Mouse (Mus musculus) embryonic facial prominence, embryonic 10.5 days (tissue): ENCODE data around the gene Snx22. TPM values are rescaled to one million over a fixed set of nuclear protein-coding genes. Genes with fewer than 3 reads are reported as not detected.

Experiments used
- DNase-seq: peaks from one replicate; pipeline ENCODE4 v3.0.0-alpha.2; 2017; ENCODE audit warnings: low spot score
- H3K27ac ChIP-seq: fragments of 300-500 bp; sonication (generic); replicated peaks from 2 replicates; pipeline ENCODE4 v1.5.1; 2016; ENCODE audit warnings: mild to moderate bottlenecking
- H3K27me3 ChIP-seq: fragments of 300-500 bp; sonication (generic); replicated peaks from 2 replicates; pipeline ENCODE4 v1.6.1; 2016; ENCODE audit warnings: low read depth, mild to moderate bottlenecking; ENCODE audit not compliant: poor library complexity, severe bottlenecking
- H3K36me3 ChIP-seq: fragments of 300-500 bp; sonication (generic); replicated peaks from 2 replicates; pipeline ENCODE4 v1.6.1; 2016; ENCODE audit warnings: mild to moderate bottlenecking, moderate library complexity
- H3K4me1 ChIP-seq: fragments of 300-500 bp; sonication (generic); 2 replicates; pipeline ENCODE4 v1.6.1; 2016
- H3K4me3 ChIP-seq: fragments of 300-500 bp; sonication (generic); 2 replicates; pipeline ENCODE4 v1.5.1; 2016; ENCODE audit warnings: mild to moderate bottlenecking, moderate library complexity
- H3K9me3 ChIP-seq: fragments of 300-500 bp; sonication (generic); 2 replicates; pipeline ENCODE4 v1.6.1; 2016; ENCODE audit warnings: mild to moderate bottlenecking
- WGBS: fragments of 180-500 bp; shearing (Covaris S2); methylation state at CpG from one replicate; pipeline ENCODE4 v1.1.7; 2016; 5-methylcytosine and 5-hydroxymethylcytosine counted together
- polyA plus RNA-seq: library from polyadenylated mRNA; unstranded; fragments of >200 nt; fragmentation: Nextera tagmentation; extraction: Ambion mirVana; gene quantifications from 2 replicates; pipeline ENCODE4 v1.2.1, GENCODE M21; 2016

Snx22 gene
- polyA plus RNA-seq, result 3.6 and 3.7 TPM in 2 replicates

DNA sequence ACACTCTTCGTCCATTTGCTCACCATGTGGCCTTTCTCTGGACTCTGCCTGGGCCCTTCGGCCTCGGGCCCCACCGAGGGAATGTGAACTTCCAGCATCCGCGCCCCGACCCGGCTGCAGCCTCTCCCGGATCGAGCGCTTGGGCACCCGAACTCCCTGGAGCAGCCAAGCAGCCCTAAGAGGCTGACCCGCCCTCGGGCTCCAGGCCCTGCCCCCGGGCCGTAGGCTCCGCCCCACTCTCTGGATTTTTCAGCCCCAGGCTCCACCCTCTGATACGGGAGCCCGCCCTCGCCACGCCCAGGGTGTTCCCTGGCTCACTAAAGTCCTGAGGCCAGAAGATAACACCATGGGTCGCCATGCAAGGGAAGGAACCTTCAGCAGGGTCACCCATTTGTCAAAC, at the start of gene Snx22:
Gene Snx22 (minus strand): TSS at position 137 of the 400 bp plus-strand sequence.
- WGBS, result 2% methylated on average over 22 of the region's 22 CpGs
- H3K36me3 ChIP-seq, result peaks cover 31% of the 10 kb centered on the region
- H3K9me3 ChIP-seq, result 0 out of 2 replicates have a peak, but pooled peaks cover 5% of the 10 kb centered on the region
- peak; percentile 87 for DNase-seq
- H3K27me3 ChIP-seq, result peaks cover 49% of the 10 kb centered on the region
- peak within 1 kb of the TSS; percentile 65 for H3K4me3 ChIP-seq
- peaks cover 23% of the 10 kb centered on the region for H3K4me1 ChIP-seq
- peak within 1 kb of the TSS; percentile 63 for H3K27ac ChIP-seq

DNA sequence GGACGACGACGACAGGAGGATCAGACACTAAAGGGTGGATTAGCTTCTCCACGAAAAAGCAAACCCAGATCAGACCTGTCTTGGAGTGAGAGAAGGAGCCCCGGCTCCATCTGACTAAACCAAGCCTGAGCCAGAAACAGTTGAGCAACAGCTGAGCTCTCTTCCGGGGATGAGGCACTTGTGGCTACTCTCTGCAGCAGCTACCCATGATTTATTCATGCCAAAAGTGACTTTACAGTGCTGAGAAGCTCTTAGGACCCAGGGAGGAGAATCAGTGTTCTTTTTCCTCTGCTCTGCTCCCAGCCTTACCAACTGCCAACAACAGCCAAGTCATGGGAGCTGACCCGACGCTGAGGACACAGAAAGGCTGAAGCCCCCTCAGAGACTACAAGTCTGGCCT, 47.4 kb upstream of the Snx22 start:
- Histone ChIP-seq H3K27me3 (no peaks in the 10 kb centered on the region), H3K9me3 (no peaks in the 10 kb centered on the region), H3K4me3 (no peak overlapping the region), H3K27ac (no peak overlapping the region), H3K4me1 (no peaks in the 10 kb centered on the region), H3K36me3 (peaks cover 53% of the 10 kb centered on the region)
- 70% methylated on average over 8 of the region's 8 CpGs for WGBS
- DNase-seq, result no peak

DNA sequence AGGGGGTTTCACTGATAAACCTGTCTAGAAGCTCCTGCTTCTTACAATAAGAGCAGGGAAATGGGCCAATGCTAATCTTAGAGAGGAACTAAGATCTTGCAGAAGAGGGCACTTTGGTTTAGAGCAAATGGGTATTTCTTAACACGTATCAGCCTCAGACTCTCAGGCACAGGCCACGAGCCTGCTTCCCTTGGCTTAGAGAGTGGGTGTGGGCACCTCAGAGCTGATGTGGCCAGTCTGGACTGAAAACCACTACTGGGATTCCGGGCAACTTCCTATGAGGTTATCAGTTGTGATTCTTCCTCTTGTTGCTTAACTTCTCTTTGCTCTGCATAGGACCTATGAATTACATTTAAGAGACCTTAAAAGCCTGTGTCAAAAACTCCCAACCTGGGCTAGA, 44.8 kb upstream of the Snx22 start:
- Histone ChIP-seq H3K9me3 (no peaks in the 10 kb centered on the region), H3K4me1 (peaks cover 12% of the 10 kb centered on the region), H3K4me3 (no peak overlapping the region), H3K27me3 (no peaks in the 10 kb centered on the region), H3K27ac (no peak overlapping the region), H3K36me3 (peaks cover 60% of the 10 kb centered on the region)
- 87% methylated on average over 3 of the region's 3 CpGs for WGBS
- DNase-seq, result no peak

DNA sequence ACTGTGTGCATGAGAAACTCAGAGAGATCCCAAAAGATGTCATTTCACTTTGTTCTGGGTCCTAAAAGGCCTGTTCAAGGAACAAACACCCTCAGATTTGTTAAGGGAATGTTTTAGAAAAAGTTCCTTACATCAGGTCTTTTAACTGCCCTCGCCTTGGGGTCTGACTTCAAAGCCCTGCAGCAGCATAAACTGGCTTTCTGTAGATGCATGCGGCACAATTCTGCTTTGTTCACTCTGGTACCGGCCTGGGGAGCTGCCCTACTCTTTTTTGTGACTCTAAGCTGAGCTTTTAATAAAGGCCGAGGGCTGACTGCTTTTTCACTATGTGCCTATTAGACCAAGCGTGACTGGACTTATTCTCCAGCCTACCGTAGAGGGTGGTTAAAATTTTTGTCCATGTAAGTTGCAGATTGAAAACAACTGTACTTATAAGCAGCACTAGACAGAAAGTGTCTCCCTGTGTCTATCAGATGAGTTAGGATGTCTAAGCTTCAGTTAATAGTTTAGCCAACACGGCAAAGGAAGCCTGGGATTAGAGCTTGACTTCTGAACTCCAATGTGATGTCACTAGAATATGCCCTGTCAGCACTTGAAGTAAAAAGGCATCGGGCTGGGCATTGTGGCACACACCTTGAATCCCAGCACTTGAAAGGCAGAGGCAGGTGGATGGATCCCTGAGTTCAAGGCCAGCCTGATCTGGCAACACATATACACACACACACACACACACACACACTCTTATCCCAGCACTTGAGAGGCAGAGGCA, 41.3 kb upstream of the Snx22 start:
- Histone ChIP-seq H3K27ac (peak overlapping the region; percentile 65; the same call in 1 of the 2 replicates), H3K36me3 (peaks cover 77% of the 10 kb centered on the region), H3K27me3 (no peaks in the 10 kb centered on the region), H3K9me3 (no peaks in the 10 kb centered on the region), H3K4me3 (no peak overlapping the region), H3K4me1 (peaks cover 12% of the 10 kb centered on the region)
- no peak for DNase-seq
- 44% methylated on average over 8 of the region's 8 CpGs for WGBS

DNA sequence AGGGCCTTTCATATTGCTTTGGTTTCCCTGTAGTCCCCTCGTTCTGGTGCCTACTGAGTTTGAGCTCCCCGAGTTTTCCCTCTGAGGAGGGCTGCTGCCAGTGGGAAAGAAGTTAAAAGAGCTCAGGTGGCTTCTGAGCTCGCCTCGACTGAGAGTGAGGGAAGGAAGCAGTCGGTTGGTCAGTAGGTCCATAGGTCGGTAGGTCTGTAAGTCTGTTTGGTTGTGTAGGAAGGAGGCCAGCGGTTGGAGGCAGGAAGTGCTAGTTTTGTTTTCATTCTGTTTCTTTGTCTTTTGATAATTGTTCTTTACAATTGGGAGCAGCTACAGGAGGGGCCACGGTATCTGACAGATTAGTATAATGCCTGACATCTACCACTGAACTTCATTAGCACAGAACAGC, 40.6 kb upstream of the Snx22 start:
- Histone ChIP-seq H3K9me3 (no peaks in the 10 kb centered on the region), H3K4me1 (peaks cover 12% of the 10 kb centered on the region), H3K4me3 (no peak overlapping the region), H3K27me3 (no peaks in the 10 kb centered on the region), H3K27ac (peak overlapping the region; percentile 65; the same call in 1 of the 2 replicates), H3K36me3 (peaks cover 77% of the 10 kb centered on the region)
- WGBS, result 53% methylated on average over 8 of the region's 8 CpGs
- no peak for DNase-seq

DNA sequence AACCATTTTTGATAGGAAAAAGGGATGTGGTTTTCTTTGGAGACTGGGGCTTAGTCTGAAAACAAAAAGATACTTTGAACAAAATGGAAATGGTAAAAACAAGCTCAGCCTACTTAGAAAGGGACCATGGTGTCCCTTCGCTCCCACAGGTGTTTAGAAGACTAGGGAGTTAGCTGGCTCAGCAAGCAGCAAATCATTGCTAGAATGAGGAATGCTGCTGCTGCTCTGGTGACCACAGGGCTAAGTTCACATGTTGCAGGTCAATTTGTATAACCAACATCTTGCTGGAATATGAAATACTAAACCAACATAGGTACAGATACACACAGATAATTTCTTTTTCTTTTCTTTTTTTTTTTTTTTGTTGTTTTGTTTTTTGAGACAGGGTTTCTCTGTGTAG, 40.1 kb upstream of the Snx22 start:
- 97% methylated on average over 1 of the region's 1 CpGs for WGBS
- Histone ChIP-seq H3K4me1 (peaks cover 12% of the 10 kb centered on the region), H3K27me3 (no peaks in the 10 kb centered on the region), H3K36me3 (peaks cover 77% of the 10 kb centered on the region), H3K27ac (no peak overlapping the region), H3K9me3 (no peaks in the 10 kb centered on the region), H3K4me3 (no peak overlapping the region)
- DNase-seq, result no peak

DNA sequence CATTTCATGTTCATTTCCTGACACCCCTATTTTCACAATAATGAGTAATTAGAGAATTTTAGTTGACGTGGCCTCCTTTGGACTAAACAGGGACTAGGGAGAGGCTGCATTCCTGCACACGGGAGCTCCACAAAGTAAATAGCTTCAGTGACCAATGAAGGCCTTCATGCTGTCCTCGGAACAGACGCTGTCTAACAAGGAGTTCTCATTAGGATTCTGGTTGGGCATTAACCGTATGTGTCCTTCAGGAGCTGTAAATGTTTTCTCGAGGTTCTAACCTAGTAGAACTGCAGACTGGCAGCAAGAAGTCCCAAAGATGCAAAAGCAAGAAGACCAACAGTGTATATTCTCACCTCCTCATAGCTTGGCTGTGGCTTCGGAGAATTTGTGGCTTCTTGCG, 35.6 kb upstream of the Snx22 start:
- Histone ChIP-seq H3K4me3 (no peak overlapping the region), H3K36me3 (peaks cover 97% of the 10 kb centered on the region), H3K9me3 (no peaks in the 10 kb centered on the region), H3K4me1 (peaks cover 10% of the 10 kb centered on the region), H3K27ac (no peak overlapping the region), H3K27me3 (no peaks in the 10 kb centered on the region)
- WGBS, result 89% methylated on average over 8 of the region's 8 CpGs
- no peak for DNase-seq

DNA sequence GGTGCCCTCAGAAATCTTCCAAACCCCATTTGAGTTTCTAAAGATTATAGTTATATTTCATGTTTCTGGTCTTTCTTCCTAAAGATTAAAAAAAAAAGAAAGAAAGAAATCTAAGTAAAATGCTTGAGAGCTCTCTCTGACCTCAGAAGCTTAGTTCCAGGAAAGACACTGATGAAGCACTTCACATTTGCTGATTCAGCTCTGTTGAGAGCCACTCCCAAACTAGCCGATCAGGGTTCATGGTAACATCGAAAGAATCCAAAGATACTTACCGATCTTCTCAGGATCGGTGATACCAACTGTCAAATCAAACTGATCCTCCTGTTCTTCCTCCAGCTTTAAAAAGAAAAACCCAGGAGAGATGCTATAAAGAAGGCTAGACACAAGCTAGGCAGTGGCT, 35.1 kb upstream of the Snx22 start:
- no peaks in the 10 kb centered on the region for H3K9me3 ChIP-seq
- WGBS, result 96% methylated on average over 4 of the region's 4 CpGs
- H3K4me3 ChIP-seq, result no peak overlapping the region
- H3K4me1 ChIP-seq, result peaks cover 8% of the 10 kb centered on the region
- peaks cover 99% of the 10 kb centered on the region for H3K36me3 ChIP-seq
- no peak overlapping the region for H3K27ac ChIP-seq
- no peaks in the 10 kb centered on the region for H3K27me3 ChIP-seq
- no peak for DNase-seq

DNA sequence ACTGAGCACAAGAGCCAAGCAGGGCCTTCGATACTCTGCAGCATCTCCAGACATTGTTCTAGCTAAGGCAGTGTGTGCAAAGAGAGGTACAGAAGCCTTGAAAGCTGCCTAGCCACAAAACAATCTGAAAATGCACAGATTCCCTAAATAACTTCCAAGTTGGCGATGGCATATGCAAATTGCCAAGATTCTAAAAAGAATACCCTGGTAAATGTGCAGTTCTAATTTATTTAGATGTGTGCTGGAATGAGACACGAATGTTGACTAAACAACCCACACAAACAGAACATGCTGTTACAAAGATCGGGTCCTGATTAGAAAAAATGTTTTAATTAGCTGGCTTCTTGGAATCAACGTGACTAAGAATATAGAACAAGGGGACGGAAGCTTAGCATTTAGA, 33.1 kb upstream of the Snx22 start:
- 79% methylated on average over 6 of the region's 6 CpGs for WGBS
- Histone ChIP-seq H3K36me3 (peaks cover 96% of the 10 kb centered on the region), H3K9me3 (no peaks in the 10 kb centered on the region), H3K27me3 (no peaks in the 10 kb centered on the region), H3K27ac (no peak overlapping the region), H3K4me1 (peaks cover 8% of the 10 kb centered on the region), H3K4me3 (no peak overlapping the region)
- DNase-seq, result no peak

DNA sequence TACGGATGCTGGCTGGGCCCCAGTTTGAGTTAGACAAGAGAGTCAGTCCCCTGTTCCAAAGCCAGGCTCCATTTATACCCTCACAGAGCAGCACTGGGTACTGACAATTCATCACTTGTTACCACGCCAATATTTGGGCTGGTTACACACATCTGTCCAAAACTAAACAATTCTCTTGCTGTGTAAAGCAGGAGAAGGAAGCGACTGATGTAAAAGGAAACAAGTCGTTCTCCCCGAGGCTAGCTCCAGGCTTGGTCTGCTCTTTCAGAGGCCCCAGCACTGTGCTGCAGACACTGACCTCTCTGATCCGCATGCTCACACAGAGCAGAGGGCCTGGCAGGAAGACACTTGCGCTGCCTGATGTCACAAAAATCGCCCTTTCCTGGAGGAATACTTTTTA, 32.1 kb upstream of the Snx22 start:
- H3K27ac ChIP-seq, result no peak overlapping the region
- H3K9me3 ChIP-seq, result no peaks in the 10 kb centered on the region
- H3K27me3 ChIP-seq, result no peaks in the 10 kb centered on the region
- no peak overlapping the region for H3K4me3 ChIP-seq
- peaks cover 96% of the 10 kb centered on the region for H3K36me3 ChIP-seq
- DNase-seq, result no peak
- peaks cover 8% of the 10 kb centered on the region for H3K4me1 ChIP-seq
- 49% methylated on average over 8 of the region's 8 CpGs for WGBS

DNA sequence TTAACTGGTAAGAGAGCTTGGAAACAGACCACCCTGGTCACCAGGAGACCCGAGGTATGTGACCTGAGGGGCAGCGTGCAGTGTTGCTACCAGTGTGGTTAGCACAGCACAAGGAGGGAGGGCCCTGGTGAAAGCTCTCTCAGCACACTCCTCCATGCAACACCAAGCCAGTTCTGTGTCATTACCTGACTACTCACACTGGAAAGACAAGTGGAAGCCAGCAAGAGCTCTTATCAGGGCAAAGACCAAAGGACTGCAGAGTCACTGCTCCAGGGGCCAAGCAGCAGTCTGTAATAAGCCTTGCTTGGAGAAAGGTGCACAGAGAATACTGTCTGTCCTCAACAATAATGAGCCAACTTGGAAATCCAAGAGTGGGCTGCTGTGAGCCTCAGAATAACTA, 23.1 kb upstream of the Snx22 start:
- DNase-seq, result no peak
- Histone ChIP-seq H3K36me3 (peaks cover 99% of the 10 kb centered on the region), H3K9me3 (no peaks in the 10 kb centered on the region), H3K27me3 (no peaks in the 10 kb centered on the region), H3K27ac (no peak overlapping the region), H3K4me1 (peaks cover 31% of the 10 kb centered on the region), H3K4me3 (no peak overlapping the region)
- 74% methylated on average over 2 of the region's 2 CpGs for WGBS

DNA sequence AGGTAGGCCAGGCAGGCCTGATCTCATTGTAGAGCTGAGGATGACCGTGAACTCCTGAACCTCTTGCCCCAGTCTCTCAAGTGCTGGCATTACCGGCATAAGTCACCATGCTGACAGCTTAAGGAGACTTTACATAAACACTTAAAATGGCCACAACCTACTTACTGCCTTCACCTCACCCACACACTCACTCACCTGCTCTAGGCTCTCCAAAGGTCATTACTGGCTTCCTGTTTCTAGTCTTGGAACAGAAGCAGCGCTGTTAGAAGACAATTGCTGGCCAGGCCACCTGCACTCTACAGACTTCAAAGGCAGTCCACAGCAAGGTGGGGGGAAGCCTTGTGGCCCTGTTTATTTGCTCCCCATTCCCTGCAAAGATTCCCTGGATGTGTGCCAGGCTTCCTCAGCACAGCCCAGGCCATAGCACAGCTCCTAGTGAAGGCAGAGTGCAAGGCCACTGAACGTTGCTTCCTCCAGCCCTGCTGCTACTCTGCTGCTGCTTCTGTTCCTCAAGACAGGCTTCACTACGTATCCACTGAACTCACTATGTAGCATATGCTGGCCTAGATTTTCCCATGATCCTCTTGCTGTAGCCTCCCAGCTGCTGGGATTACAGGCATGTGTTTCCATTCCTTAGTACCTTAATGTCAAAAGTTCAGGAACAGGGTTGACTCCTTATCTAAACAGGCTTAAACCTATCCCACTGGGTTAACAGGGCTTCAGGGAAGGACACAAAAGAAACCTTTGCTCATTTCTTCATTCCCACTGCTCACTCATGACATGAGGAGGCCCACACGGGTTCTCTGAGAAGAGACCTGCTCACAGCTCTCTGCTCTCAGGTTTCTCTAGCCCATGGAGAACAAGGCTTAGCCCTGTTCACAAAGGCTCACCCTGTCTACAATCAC, 22.1 kb upstream of the Snx22 start:
- no peaks in the 10 kb centered on the region for H3K9me3 ChIP-seq
- no peak for DNase-seq
- peaks cover 99% of the 10 kb centered on the region for H3K36me3 ChIP-seq
- 0 out of 2 replicates have a peak overlapping the region, but pooled peaks have one; percentile 15 for H3K27ac ChIP-seq
- peaks cover 31% of the 10 kb centered on the region for H3K4me1 ChIP-seq
- 74% methylated on average over 6 of the region's 6 CpGs for WGBS
- no peaks in the 10 kb centered on the region for H3K27me3 ChIP-seq
- H3K4me3 ChIP-seq, result no peak overlapping the region
